Mouse (Mus musculus): ENCODE data around the gene AC170998.1.

DNA sequence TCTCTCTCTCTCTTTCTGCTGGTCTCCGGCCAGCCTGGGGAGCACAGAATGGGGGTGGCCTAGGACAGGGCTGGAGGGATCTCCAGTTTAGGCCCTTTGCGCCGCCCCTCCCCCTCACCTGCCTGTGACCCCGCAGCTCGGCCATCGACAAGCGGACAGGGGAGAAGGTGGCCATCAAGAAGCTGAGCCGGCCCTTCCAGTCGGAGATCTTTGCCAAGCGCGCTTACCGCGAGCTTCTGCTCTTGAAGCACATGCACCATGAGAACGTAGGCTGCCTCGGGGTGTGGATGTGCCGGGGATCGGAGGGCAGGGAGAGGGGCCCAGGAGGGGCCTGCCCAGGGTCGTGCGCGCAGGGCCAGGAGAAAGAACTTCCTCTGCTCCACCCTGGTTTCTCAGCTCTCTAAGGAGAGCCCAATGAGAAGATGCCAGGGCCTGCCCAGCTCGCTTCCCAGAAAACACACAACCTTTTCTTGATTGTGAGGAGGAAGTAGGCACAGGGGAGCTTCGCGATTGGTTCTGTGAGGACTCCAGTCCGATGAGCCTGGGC, 44.1 kb downstream of the AC170998.1 start:
- TF ChIP-seq CTCF (IDR thresholded peaks at IDR 0.05; ENCODE audit: low read depth) (no peak), EP300 (IDR thresholded peaks at IDR 0.05; ENCODE audit: low read depth) (no peak)
